Mouse (Mus musculus): ENCODE data around the gene Gm266.
"Not testable (repeated sequence)": the region's sequence is repeated elsewhere in the genome, so short reads cannot be mapped to it uniquely, and the experiment has no call there.

The Gm266 gene

DNA sequence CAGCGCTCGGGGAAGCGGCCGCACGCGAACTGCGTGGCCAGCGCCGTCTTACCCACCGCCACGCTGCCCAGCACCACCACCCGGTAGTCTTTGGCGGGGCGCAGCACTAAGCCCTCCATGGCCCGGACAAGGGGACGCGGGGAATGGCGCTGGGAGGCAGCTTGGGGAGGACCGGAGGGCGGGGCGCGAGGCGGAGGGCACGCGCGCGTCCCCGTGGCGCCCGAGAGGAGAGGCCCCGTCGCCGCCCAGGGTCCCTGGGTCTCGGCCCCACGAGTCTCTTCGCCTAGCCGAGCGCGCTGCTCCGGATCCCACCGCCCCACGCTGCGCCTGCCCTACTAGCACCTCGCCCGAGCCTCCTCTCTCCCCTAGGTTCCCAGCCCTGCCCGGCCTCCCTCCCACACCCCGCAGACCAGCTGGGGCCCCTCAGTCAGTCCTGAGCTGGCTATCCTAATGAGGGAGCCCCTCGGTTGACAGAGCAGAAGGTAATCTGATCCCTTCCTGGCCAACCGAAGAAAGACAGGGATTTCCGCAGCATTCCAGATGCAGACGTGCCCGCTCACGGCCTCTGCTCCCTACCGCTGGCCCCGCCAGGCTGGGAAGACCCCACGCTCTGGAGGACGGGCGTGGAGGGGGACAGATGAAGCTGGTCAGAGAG lies at the start of gene Gm266:
Gm266 (minus strand) TSS at position 172 of the 655 bp plus-strand sequence.
- DNase-seq (ENCODE audit: low spot score in 2 of 2) = no peak

GRCm38 (mm10) chr12:111535281-111535680 lies 49.7 kb upstream of the Gm266 start:
- DNase-seq (ENCODE audit: low spot score in 2 of 2) = no peak

GRCm38 (mm10) chr12:111533096-111533794 lies 47.6 kb upstream of the Gm266 start:
- DNase-seq (ENCODE audit: low spot score in 2 of 2) = no peak

GRCm38 (mm10) chr12:111529192-111529591 lies 43.6 kb upstream of the Gm266 start:
- DNase-seq (ENCODE audit: low spot score in 2 of 2) = no peak

DNA sequence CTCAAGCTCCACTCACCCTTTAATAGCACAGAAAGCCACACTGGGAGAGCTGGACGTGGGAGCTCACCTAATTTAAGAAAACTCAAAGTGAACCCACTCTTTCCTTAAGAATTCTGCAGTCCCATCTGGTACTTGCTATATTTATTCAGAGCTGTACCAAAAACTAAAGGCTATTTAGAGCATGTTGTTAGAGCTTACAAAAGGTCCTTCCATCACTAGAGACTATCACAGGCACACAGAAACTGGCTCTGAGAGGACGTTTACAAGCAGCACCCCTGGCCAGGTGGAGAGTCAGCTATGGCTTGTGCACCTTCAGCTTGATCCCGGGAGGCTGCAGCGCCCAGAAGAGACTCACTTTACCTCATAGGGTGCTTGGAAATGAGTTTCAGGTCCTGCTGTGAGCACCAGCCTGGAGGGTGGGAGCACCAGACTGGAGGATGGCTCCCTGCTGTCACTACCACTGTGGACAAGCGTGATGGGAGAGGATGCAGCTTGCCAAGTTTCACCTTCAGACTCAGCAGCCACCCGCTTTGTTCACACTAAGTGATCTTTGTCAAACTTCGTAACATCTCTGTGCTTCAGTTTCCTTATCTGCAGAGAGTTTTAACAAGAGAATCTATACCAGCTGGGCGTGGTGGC lies 42.1 kb upstream of the Gm266 start:
- DNase-seq (ENCODE audit: low spot score in 2 of 2) = peak; percentile 53 to 60

GRCm38 (mm10) chr12:111524883-111525282 lies 39.3 kb upstream of the Gm266 start:
- no peak for DNase-seq (ENCODE audit: low spot score in 2 of 2)

DNA sequence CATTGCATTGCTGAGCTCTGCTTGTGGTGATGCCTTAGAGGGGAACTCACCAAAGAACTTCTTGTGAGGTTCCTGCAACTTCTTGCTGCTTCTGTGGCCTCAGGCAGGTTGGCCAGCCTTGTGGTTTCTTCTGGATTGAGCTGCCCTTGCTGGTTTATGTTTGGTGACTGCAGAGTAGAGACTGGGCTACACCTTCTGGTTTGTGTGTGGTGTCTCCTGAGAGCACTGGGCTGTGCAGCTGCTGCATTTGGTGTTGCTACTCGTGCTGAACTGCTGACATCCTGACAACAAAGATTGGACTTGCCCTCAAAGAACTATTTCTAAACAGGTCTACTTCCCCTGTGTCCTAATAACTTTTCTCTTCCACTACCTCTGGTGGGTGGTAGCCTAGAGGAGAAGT lies 38.8 kb upstream of the Gm266 start:
- no peak for DNase-seq (ENCODE audit: low spot score in 2 of 2)

DNA sequence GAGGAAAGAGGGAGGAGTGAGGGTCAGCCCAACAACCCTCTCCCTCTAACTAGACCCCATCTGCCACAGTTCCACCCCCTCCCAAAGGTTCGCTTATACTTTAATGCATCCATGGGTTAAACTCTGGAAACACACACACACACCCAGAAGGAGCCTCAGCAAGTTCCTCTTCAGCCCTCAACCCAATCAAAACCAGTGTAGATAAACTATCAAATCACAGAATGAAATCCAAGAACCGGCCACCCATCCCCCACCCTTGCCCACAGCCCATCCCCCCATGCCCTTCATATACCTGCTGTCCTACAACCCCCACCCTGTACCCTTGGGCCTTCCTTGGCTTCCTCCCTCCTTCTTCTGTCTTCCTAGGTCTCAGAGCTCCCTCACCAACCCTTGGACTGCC lies 35.4 kb upstream of the Gm266 start:
- DNase-seq (ENCODE audit: low spot score in 2 of 2) = no peak

DNA sequence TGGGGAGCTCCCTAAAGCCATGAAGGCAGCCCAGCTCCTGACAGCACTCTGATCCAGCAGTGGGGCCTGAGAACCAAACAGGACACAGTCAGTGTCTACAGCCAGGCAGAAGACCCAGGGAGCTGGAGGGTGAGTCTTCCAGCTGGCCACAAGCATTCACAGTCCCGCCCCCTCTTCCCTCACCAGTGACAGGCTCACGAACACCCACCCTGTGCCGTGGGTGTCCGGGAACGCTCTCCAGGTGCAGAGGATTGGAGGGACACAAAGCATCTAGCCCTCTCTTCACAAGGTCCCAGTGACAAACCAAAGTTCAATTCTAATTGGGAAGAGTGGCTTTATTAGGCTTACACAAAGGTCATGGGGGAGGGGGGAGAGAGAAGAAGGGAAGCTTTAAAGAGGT lies 34.2 kb upstream of the Gm266 start:
- DNase-seq (ENCODE audit: low spot score in 2 of 2) = no peak

- no peak for DNase-seq (ENCODE audit: low spot score in 2 of 2)
These were observed 32.8 kb upstream of the Gm266 start for GRCm38 (mm10) chr12:111518391-111518790.

DNA sequence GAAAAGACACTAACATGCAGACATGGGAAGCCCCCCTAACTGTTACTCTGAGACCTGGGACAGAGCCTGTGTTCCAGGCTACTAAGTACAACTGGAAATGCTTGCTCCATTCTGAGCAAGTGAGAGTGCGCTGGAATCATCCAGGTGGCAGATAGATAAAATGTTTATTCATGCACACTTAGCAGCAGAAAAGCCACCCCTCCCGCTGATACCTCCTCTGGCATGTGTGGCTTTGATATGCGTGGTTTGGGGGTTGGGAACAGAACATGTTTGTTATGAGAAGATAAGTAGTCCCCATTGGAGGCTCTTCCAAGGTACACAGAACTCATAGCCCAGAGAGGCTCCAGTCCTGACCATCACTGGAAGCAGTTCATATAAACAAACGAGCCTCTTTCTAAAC lies 32.3 kb upstream of the Gm266 start:
- no peak for DNase-seq (ENCODE audit: low spot score in 2 of 2)

DNA sequence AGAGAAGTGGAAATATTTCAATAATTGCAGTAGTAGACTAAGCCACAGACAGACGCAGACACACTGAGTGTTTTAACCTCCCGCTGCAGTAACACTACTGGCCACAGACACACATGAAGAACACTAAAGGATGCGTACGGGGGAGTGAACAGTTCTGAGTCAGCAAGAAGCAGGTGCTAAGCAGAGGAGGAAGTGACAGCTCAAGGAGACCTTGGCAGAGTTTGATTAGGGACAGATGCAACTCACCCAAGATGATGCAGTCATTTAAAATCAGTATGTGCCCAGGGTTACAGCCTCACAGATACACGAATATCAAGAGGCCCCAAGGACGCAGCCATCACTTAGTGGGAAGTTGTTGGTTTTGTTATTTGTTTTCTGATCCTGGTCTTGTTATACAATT lies 31.2 kb upstream of the Gm266 start:
- no peak for DNase-seq (ENCODE audit: low spot score in 2 of 2)

- DNase-seq (ENCODE audit: low spot score in 2 of 2) = no peak
These were observed 30.3 kb upstream of the Gm266 start for GRCm38 (mm10) chr12:111515920-111516319.

- DNase-seq (ENCODE audit: low spot score in 2 of 2) = no peak
These were observed 29.4 kb upstream of the Gm266 start for GRCm38 (mm10) chr12:111514874-111515649.

GRCm38 (mm10) chr12:111514231-111514792 lies 28.7 kb upstream of the Gm266 start:
- DNase-seq (ENCODE audit: low spot score in 2 of 2) = no peak

GRCm38 (mm10) chr12:111513673-111514072 lies 28.1 kb upstream of the Gm266 start:
- DNase-seq (ENCODE audit: low spot score in 2 of 2) = peak in 1 of 2 experiments; percentile 46

GRCm38 (mm10) chr12:111512572-111513063 lies 27.0 kb upstream of the Gm266 start:
- no peak for DNase-seq (ENCODE audit: low spot score in 2 of 2)

- DNase-seq (ENCODE audit: low spot score in 2 of 2) = not testable (repeated sequence)
These were observed 22.8 kb upstream of the Gm266 start for GRCm38 (mm10) chr12:111508438-111508837.

DNA sequence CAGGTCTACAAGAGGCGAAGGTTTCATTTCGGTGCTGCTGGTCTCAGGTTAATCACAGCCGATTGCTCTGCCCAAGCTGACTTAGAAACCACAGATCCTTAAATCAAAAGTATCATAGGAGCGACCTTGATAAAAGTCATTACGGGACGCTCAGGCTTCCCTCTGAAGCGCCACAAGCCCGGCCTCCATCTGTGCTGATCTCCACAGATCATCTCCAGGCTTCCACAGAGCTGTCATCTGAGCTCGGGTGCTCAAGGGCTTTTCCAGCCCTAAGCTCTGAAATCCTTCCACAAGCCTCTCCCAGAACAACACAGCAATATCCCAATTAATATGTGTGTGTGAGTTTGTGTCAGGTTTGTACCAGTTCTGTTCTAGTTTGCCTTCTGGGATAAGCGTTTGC lies 22.3 kb upstream of the Gm266 start:
- DNase-seq (ENCODE audit: low spot score in 2 of 2) = no peak

GRCm38 (mm10) chr12:111507001-111507400 lies 21.4 kb upstream of the Gm266 start:
- no peak for DNase-seq (ENCODE audit: low spot score in 2 of 2)

GRCm38 (mm10) chr12:111504904-111505303 lies 19.3 kb upstream of the Gm266 start:
- DNase-seq (ENCODE audit: low spot score in 2 of 2) = peak; percentile 89 to 95

GRCm38 (mm10) chr12:111503571-111503970 lies 17.9 kb upstream of the Gm266 start:
- DNase-seq (ENCODE audit: low spot score in 2 of 2) = no peak
